Mouse (Mus musculus) left cerebral cortex, postnatal 4 days (tissue): ENCODE data around the gene Kif11. TPM values are rescaled to one million over a fixed set of nuclear protein-coding genes. Genes with fewer than 3 reads are reported as not detected.

Source experiments
- DNase-seq: peaks from one replicate; pipeline ENCODE4 v3.0.0-alpha.2; 2022
- intact Hi-C: fragments of 180-260 bp; cut with DNase I; formaldehyde crosslinking; loops from one replicate; pipeline ENCODE4 v1.15.1; 2025
- total RNA-seq, 2 experiments: library from RNA; stranded (reverse); gene quantifications; 2 replicates each; pipeline ENCODE4 v1.2.3; 2021

The Kif11 gene
- total RNA-seq, 2 experiments from 2014 or later = 6.9 to 7.0 TPM

DNA sequence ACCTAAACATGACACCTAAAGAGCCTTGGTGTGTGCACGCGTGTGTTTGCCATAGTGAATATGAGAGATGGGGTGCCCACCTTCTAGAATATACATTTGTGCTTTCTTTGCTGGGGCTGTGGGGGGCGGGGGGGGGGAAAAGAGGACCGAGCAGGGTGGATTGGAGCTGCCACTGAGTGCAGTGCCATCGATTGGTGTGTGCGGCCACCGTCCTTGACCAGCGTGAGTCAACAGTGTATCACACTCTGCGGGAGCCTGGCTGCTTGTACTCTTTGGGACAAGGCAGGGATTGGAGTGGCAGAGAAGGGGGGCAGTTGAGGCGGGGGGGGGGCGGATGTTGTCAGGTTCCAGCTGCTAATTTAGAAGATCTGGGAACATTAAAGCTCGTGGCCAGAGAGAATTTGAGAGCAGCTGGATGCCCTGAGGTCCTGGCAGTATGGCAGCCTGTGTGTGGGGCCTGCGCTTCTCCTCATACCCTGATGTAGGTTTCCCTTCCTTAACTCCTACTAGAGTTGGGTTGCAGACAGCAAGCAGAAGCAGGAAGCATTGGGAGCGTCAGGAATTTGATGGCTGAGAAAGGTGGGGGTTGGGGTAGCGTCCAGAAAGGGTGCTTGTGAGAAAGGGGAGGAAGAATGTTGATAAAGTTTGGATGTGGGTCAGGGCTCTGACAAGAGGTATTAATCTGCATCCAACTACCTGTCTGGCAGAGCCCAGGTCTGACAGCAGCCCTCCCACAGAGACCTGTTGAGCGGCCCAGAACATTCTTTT, 64.7 kb downstream of the Kif11 start:
- DNase-seq = no peak
- intact Hi-C loops = no loop called here

DNA sequence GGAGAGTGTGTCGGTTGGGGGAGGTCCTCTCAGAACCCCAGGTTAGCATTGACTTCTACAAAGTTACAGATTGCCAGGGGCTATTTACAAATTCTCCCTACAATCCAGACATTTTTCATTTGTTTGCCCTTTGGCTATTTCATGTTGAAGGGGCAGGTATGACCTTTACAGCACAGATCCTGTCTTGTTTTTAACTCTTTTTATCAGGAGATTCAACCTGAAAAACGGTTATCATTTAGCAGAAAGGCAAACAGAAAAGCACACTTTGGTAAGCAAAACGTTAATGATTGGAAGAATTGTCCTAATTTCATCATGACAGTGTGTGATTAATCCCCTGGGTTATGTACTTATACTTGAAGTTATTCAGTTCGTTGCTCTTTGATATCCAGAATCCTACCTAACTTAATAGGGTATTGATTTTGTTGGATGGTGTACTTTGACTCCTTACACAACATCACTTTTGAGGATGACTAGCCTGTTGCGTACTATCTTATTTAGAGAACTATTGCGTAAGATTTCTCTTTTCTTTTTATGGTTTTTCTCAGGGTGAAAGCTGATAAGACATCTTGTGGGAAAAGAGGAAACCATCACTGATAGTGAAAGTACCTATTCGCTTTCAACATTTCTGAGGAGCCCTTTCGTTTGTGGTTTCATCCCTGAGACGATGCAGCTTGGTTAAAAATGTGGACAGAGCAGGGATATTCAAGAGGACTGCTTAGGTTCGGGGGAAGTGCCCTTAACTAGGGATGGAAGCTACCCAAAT, 66.5 kb downstream of the Kif11 start:
- intact Hi-C loops = no loop called here
- no peak for DNase-seq

DNA sequence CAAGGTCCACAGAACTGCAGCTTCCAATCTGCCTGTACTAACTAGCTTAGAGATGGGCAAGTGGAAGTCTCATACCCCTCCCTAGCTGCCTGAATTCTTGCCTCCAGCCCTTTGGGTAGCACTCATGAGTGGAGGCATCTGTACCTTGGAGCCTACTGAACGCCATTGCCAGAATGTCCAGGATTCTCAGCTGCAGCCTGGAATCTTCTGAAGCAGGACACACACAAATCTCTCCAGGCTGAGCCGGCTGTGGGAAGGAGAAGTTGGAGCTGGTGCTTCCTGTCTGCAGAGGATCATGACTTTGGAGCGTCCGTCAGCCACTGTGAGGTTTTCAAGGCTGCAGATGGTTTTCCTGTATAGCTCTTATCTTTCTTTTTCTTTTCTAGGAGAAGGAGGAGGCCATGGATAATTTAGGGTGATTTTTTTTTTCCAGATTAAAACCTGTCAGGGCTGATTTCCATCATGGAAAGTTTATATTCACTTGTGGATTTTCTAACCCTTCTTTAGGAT, 67.5 kb downstream of the Kif11 start:
- intact Hi-C loops = no loop called here

DNA sequence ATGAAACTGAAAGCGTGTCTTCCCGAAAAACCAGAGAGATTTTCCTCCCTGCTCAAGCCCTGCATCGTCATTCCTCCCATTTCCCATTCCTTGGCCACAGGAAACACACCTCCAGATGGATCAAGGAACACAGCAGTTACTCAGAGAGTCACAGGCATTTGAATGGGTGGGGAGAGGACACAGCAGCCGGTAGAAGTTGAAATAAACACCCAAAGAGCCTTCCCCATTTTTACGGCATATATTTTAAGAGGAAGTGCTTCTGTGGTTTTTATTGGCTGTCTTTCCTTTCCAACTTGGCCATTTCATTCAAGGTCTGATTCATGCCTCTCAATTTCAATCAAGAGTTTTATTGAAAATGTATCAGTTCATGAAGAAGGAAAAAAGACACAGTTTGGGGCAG, 72.0 kb downstream of the Kif11 start:
- intact Hi-C loops = no loop called here
- no peak for DNase-seq

More for the DNA sequence above, 67.5 kb downstream of the Kif11 start:
- DNase-seq = no peak

DNA sequence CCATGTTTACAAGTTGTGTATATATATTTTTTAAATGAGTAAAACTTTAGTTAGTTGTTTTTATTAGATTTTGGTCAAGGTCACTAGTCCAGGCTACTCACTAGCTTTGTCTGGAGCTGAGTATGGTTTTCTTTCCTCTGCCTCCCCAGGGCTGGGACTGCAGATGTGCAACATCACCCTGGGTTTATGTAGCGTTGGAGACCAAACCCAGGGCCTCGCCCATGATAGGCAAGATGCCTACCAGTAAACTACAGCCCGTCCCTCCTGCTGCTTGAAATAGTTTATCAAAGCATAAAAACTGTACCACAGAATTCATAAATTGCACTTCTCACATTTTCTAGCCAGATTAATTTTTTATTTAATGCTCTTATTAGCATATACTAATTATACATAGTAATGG, 73.0 kb downstream of the Kif11 start:
- DNase-seq = no peak
- intact Hi-C loops = no loop called here

DNA sequence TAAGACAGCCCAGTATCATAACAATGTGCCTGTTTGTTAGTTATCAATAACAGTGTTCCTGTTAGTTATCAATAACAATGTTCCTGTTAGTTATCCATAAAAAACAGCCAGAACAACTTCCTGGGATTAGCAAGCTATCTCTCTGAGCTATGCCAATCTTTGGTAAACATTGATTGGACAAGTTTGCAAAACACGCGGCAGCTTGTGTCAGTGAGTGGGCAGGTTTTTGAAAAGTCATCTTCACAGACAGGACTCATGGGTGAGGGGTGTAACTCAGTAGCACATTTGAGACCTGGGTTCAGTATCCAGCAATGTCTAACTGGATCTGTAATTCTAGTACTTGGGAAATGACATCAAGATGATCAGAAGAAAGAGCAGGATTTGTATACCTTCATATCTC, 79.3 kb downstream of the Kif11 start:
- intact Hi-C loops = no loop called here
- DNase-seq = no peak

DNA sequence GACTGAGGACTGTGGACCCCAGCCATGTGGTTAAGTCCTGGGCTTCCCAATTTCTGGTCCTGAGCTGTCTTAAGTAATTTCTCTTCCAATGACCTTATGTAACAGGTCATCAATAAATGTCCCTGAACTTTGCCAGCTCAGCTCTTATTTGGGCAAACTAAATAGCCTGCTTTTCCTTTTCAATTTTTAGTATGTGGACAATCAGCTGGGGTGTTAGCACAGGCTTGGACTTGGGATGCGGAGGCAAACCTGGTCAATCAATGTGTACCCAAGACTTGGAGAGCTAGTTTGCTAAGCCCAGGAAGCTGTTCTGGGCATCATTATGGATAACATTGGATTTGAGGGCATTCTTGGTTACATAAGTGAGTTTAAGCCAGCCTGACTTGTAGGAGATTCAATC, 79.8 kb downstream of the Kif11 start:
- DNase-seq = no peak
- intact Hi-C loops = no loop called here

DNA sequence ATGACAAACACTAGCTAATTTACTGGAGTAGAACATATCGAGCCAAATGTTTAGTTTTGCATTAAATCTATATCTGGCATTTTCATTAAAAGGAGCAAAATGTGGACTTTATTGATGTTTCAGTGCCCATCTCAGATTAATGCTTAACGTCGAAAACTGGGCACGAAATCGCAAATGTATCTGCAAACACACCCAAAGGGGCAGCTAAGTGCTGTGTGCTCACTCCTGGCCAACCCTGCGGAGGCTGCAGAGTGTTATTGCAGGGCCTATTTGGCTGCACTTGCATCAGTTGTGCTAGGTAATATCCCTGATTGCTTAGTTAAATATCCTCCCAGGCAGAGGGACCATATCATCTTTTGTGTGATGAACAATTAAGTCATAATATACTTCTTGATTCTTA, 81.8 kb downstream of the Kif11 start:
- intact Hi-C loops = no loop called here

DNA sequence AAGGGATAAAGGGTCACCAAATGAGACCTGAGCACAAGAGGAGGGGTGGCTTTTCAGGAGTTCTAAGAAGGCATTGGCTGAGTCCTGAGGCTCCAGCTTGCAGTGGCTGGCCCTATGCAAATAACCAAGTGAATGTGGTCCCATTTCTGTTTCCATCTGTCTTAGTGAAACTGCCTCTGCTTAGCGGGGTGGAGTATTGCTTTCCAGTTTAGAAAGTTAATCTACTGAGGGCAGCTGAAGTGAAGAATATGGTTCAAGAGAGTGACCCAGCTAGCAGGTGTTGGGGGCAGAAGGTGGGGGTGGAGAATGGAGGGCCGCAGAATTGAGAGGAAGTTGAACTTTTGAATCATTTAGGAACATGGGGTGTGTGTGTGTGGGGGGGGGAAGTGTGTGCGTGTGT, 90.2 kb downstream of the Kif11 start:
- no peak for DNase-seq
- intact Hi-C loops = no loop called here

More for the DNA sequence above, 81.8 kb downstream of the Kif11 start:
- DNase-seq = no peak

DNA sequence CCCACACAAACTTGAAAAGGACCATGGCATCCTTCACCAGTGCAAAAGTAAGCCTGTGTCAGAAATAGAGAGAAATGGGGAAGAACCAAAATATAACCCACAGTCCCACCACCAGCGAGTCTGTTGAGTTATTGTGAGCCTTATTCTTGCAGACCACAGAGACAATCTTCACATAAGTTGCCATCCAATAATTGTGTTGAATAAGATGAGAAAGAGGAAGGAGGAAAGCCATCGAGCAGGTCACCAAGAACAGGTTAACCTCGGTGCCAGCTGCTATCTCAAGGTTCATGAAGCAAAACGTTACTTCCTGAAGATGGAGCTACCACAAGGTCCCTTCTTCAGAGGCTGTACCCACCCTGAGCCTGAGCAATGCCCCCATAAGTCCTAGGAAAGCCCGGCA, 90.8 kb downstream of the Kif11 start:
- intact Hi-C loops = no loop called here
- no peak for DNase-seq

DNA sequence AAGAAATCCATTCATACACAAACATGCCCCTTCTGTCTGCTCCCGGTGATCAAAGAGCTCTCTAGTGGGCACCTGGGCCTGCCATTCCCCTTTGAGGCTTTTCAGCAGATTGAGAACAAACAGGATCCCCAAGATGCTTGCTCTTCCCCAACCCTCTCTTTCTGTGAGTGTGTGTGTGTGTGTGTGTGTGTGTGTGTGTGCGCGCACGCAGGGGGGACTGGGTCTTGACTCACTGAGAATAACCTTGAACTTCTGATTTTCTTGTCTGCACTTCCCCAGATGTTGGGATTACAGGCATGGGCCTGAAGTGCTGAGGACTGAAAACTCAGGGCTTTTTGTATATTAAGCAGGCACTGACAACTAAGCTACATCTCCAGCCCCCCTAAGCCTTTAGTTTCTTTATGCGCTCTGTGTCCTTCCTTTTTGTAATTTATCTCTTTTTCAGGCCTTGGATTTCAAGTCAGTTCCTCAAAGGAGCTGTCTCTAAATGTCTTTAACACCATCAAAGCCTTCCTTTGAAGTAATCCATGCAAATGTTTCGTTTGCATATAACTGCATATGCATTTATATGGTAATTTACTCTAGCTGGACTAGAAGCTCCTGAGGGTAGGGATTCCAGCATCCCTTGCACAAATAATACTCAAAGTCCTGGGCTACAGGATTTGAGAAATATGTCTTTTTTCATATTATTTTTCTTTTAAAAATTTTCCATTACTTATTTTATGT, 92.8 kb downstream of the Kif11 start:
- no peak for DNase-seq
- intact Hi-C loops = no loop called here

Other genes starting within 250 kb of the Kif11 start
- gene March5, start 168.9 kb upstream of the Kif11 start, total RNA-seq = 100 to 1,000 TPM in 1 of 2 experiments, 10 to 100 TPM in 1; 99.0 to 104 TPM
- 10 to 100 TPM; 36.7 to 38.6 TPM for gene Cpeb3, start 167.8 kb upstream of the Kif11 start, total RNA-seq
- gene Ide, start 38.6 kb upstream of the Kif11 start, total RNA-seq = 10 to 100 TPM; 43.3 to 48.0 TPM
- 1 to 10 TPM; 1.8 to 2.8 TPM for gene Hhex, start 58.4 kb downstream of the Kif11 start, total RNA-seq
- 10 to 100 TPM; 54.5 to 55.5 TPM for gene Exoc6, start 174.0 kb downstream of the Kif11 start, total RNA-seq